Mouse (Mus musculus) gastrocnemius, postnatal 36 days (tissue): ENCODE measurements around the gene Daw1. TPM values are rescaled to one million over a fixed set of nuclear protein-coding genes. Genes with fewer than 3 reads are reported as not detected.

Experiments
- DNase-seq, 2 experiments: peaks; one replicate each; pipeline ENCODE4 v3.0.0; 2022
- intact Hi-C: fragments of 180-260 bp; cut with DNase I; formaldehyde crosslinking; loops from one replicate; pipeline ENCODE4 v1.15.1; 2025
- long read RNA-seq, 2 experiments: library from polyadenylated mRNA; stranded (forward); transcript quantifications; one replicate each; pipeline ENCODE4 v2.0.0; 2021
- total RNA-seq, 2 experiments: library from RNA; stranded (reverse); gene quantifications; 2 replicates each; pipeline ENCODE4 v1.2.3; 2021

The Daw1 gene
- not detected for total RNA-seq
- long read RNA-seq, experiment 1, result 0 reads
- long read RNA-seq, experiment 2, result 0 reads

DNA sequence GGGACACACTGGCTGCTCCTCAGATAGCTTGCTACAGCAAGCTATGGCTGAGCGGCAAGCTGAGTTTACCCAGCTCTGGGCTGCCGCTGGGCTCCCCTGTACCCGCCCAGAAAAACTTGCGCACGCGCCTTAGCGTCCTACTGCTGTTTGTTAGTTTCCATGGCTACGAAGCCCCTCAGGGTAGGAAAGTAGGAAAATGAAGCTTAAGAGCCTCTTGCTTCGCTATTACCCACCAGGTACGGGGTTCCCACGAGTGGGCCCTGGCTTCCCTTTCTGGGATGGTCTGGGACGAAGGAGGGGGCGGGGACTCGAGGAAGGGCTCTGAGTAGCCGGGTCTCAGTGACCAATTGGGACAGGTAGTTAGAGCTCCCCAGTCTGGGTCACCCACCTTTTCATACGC lies at the start of gene Daw1:
Gene Daw1, plus strand, starts transcription at position 150 of the 400 bp plus-strand sequence.
- intact Hi-C loops, result no loop called here
- DNase-seq, result peak; percentile 8 to 23

DNA sequence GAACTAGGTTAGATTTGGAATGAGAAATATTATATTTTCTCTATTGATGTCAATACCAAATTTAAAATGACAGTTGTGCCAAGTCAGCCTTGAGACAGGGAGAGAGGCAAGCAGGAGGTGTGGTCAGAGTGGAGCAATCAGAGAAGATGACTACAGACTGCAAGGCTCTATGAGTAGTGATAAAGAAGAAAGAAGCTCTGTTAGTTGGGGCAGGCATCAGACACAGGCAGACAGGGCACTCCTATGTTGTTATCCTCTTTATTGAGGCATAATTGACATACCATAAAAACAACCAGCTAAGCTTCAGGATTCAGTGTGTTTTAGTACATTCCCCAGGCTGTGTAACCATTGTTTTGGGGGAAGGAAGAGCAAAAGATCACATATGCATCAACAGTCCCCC lies 48.6 kb upstream of the Daw1 start:
- no peak for DNase-seq
- intact Hi-C loops, result no loop called here

DNA sequence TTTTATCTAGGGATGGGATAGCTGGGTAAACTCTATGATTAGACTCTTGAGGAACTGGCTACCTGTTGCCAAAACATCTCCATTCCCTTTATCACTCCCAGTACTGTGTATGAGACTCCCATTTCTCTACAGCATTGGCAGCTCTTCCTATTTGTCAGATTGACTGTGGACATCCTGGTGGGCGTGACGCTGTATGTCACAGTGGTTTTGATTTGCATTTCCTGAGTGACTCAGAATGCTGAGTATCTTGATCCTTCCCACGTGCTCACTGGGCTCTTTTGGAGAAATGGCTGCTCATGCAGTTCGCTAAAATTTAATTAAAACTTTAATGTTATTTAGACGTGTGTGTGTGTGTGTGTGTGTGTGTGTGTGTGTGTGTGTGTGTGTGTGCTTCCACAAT lies 47.8 kb upstream of the Daw1 start:
- no peak for DNase-seq
- intact Hi-C loops, result no loop called here

DNA sequence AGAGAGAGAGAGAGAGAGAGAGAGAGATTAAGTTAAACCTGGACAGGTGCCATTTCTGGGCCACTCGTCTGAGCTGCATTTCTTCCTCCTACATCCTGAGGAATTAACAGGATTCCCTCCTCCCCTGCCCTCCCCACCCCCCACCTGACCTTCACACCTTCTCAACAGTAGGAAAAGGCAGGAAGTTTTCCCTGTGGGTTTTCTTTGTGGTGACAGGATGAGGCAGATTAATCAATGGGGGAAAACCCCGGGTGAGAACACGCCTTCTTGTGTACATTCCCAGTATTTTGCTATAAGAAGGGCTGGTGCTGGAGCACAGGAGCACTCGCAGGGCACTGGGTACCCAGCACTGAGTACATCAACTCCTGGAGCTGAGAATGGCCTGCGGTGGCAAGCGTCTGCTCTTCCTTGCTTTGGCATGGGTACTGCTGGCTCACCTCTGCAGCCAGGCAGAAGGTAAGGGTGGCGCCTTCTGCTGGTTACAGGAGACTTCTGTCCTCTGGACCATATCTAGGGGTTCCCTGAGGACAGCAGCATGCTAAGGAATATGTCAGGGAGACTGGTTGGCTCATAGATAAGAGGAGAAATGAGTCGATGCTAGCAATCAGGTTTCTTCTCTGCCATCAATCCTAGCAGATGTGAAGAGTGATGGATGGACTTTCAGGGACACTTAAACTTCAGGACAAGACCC lies 43.0 kb upstream of the Daw1 start, which contains the start of gene Ccl20:
Gene Ccl20, plus strand, starts transcription at position 320 of the 691 bp plus-strand sequence.
- intact Hi-C loops, result no loop called here
- no peak for DNase-seq

DNA sequence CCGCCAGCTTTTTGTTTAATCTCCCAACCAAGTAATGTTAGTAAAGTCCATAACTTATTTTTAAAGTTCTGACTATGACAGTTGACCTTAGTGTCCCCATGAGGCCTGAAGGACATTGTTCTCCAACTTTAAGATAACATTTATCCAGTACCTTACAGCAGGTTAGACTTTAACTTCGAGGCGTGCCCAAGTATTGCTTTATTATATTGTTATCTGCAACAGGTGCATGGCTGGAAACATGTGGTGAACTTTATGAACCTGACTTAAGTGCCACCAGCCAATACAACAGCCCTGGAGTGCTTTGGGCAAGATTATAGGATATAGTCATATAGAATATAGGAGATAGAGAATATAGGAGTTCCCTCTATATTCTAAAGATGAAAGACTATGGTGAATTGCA lies 42.3 kb upstream of the Daw1 start:
- intact Hi-C loops, result no loop called here
- DNase-seq, result no peak

DNA sequence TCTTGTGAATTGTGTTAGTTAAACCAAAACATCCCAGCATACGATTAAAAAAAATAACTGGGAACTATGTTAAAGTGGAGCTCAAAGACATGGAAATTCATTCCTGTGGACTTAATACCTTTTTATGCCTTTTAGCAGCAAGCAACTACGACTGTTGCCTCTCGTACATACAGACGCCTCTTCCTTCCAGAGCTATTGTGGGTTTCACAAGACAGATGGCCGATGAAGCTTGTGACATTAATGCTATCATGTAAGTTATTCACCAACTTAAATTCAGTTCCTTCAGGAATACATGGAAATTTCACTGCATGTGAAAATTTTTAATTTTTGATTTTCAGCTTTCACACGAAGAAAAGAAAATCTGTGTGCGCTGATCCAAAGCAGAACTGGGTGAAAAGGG lies 41.9 kb upstream of the Daw1 start:
- no peak for DNase-seq
- intact Hi-C loops, result no loop called here

DNA sequence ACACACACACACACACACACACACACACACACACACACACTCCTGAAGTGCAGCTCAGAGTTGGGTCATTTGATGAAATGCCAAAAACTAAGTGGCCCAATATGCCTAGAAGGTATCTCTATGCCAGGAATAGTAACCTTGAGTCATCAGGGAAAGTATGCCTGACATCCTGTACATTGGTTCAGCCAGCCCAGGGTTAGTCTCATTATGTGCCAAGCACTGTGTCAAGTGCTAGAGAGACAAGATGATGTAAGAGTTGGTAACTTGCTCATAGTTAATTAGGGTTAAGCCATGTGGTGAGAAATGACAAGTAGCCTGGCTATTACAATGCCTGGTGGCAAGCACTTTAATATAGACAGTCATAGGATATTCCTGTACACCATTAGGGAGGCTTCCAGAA lies 39.6 kb upstream of the Daw1 start:
- no peak for DNase-seq
- intact Hi-C loops, result no loop called here

DNA sequence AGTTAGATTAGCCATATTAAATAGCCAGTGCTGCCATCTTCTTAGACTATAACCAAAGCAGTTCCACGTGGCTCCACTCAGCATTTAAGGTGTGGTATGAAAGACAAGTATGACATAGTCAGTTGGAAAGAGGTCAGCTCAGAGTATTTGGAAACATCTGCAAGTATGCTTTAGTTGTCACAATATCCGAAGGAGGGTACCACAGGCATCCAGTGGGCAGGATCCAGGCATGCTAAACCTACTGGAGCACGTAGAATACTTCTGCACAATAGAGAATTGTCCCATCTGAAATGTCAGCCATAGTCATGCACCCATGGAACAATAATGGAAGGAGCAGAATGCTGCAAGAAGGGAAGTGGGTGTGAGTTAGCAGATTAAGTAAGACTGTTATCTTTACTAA lies 39.2 kb upstream of the Daw1 start:
- intact Hi-C loops, result no loop called here
- no peak for DNase-seq

DNA sequence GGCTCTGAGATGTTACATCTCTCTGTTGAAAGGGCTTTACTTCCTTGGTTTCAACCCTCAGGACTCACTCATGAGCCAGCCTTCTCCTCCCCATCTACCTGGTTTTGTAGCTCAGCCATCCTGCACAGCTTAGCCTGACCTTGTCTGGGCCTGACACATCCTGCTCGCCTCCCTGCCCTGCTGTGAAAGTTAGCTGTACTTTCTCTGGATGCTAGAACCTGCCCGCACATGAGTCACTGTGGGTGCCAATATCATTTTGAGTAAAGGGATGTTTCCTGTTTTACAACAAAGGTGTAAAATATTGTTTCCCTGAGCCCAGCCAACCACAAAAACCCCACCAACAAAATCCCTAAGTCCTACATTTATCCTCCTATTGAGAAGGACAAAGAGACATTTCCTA lies 36.4 kb upstream of the Daw1 start:
- intact Hi-C loops, result no loop called here
- no peak for DNase-seq

DNA sequence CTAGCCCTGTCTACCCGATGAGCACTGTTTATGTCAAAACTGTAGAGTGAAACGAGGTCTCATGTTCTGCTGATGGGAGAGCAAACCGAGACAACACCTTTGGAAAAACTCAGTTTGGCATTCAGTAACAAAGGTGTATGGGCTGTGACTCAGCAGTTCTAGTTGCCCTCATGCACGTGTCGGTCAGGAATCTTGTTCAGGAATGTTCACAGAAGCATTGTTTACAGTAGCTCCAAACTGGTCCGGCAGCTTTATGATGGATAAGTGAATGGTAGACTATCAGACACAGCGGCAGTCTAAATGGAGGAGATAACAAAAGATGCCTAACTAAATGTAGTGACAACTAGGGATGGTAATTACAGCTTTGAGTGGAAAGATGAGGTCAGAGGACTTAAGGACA lies 23.7 kb upstream of the Daw1 start:
- intact Hi-C loops, result no loop called here
- DNase-seq, result no peak

DNA sequence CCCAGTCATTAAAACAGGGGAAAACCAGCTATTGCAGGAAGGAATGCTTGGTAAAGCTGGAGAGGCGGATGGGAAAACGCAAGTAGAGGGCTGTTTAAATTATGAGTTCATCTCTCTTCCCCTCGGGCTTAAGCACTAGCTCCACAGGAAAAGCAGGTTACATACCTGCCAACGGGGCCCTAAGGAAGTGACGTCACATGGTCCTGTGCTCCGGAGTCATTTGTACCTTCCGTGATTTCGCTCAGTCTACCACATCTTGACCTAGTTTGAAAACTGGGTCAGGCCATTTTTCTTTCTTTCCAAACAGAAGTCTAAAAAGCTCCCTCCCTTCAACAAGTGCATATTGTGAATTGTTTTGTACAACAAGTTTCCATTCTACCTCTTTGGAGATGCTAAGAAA lies 21.7 kb upstream of the Daw1 start:
- DNase-seq, result no peak
- intact Hi-C loops, result no loop called here

DNA sequence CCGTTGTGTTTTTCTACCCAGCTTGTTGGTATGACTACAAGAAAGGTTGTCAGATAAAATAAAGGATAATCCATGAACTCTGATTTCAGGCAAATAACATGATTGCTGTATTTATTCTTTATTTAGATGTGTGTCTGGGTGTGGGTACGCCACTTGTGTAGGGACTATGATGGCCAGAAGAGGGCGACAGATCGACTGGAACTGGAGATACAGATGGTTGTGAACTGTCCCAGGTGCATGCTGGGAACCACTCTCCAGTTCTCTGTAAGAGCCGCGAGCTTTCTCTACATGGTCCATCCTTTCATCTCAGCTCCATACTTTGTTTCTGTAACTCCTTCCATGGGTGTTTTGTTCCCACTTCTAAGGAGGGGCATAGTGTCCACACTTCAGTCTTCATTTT lies 20.8 kb upstream of the Daw1 start:
- intact Hi-C loops, result no loop called here
- no peak for DNase-seq

DNA sequence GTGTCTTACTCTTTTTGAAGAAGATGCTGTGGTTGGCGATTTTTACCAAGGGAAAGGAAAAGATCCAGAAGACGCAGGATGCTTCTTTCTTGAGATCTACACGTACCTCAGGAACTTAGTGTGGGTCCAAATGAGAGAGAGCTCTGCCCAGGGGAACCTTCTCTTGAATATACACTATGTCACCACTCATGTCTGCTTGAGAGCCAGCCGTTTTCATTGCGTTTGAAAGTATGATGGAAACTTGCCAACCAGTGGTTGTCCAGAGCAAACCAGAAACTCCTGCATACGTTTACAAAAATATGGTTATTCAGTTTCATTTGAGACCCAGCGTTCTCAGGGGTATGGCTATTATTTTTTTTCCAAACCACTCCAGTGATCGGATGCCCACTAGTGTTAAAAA lies 18.0 kb upstream of the Daw1 start:
- DNase-seq, result no peak
- intact Hi-C loops, result no loop called here

DNA sequence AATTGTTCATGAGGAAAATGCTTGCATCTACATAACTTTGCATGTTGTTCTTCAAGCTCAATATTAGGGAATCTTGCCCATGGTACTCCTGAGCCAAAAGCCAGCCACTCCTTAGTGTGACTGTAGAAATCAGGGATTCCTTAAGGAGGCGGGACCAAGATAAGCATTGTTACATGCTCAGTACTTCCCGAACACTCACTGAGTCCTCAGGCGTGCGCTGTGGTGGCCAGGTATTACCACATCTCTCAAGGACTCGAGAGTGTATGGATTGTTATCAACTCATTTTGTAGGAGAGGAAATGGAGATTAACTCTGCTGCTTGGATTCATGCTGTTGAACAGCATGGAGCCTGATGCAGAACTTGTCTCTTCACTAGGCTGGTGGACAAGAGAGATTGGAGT lies 17.5 kb upstream of the Daw1 start:
- intact Hi-C loops, result no loop called here
- DNase-seq, result no peak

DNA sequence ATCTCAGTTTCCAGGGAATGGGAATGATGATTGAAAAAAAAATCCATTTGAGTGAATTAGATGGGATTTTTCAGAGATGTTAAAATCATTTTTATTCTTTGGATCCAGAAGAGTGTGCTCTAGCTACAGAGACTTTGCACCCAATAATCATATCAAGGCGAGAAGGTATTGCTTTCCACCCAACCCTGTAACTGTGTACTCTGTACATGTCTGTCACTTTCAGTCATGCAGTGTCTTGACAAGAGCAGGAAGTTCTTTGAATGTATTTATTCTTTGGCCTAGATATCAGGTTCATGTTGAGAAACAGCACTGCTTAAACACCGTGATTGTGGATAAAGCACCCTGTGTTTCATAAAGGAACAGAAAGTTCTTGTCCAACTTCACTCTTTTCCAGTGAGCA lies 13.0 kb upstream of the Daw1 start:
- DNase-seq, result no peak
- intact Hi-C loops, result no loop called here

DNA sequence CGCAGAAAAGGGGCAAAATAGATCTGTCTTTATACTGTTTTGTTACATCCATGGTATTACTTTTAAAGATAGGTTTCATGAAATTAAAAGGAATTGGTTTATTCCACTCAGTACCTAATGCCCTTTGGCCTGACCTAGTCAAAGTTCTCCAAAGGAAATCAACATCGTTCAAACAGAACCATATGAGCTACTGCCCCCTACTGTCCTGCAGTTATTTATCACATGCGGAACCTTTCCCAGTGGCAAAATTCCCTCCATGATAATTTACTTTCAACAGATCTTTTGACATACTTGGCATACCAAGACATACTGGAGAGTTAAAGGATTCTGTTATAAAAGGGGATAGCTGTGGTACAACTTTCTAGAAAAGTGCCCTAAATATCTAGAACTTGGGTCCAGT lies 9.3 kb upstream of the Daw1 start:
- intact Hi-C loops, result no loop called here
- DNase-seq, result no peak

DNA sequence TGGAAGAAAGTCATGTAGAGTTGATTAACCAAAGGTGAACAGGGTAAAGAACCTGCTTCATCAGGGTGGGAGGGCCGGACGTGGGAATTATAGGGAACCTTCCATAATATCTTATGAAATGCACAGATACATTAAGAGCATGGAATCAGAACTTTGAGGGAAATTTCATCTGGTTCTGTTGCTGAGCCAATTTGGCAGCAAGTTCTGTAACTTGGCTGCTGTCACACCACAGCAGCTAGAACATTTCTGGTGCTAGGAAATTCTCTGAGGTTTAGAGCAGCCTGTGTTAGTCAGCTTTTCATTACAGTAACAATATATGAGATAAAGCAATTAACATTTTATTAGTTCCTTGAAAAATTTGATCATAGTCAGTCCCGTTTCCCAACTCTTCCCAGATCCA lies 6.6 kb upstream of the Daw1 start:
- no peak for DNase-seq
- intact Hi-C loops, result no loop called here

DNA sequence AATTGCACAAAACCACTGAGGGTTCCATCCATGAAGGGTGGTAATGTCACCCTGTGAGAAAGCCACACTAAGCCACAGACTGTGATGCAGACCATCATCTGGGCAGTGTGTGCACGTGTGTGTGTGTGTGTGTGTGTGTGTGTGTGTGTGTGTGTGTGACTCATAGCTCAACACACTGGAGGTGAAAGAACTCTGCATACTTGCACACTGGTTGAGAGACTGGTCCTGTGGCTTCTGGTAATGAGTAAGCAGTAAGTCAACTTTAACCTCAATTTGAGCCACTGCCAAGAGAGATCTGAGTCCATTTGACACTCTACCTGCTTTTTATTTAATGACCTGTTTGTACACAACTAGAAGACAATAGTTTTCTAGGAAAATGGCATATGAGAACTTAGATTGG lies 2.7 kb upstream of the Daw1 start:
- DNase-seq, result no peak
- intact Hi-C loops, result no loop called here

DNA sequence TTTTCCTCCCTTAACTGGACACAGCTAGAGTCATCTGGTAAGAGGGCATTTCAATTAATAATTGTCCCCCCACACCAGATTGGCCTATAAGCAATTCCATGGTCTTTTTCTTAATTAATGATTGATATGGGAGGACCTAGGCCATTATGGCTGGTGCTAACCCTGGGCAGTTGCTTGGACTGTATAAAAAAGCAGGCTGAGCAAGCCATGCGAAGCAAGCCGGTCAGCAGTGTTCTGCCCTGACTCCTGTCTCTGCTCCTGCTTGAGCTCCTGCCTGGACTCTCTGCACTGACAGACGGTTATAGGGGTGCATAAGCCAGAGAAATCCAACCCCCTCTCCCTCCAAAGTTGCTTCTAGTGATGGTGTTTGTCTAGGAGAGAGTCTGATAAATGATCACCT lies 2.1 kb downstream of the Daw1 start:
- intact Hi-C loops, result no loop called here
- DNase-seq, result no peak

DNA sequence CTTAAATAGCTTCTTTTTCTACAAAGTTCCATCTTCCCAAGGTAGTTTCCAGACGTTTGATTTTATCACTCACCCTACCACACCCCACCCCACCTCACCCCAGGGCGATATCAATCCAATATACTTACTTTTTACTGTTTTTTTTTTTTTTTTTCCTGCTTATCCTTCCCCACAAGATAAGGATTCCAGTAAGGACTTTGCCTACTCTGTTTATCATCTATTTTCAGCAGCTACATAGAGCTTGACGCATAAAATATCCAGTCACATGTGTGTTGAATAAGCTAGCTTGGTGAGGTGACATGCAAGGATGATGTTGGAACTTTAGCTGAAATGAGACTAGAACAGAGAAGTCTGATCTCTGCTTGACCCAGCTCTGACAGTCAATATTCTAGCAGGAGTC lies 4.5 kb downstream of the Daw1 start:
- no peak for DNase-seq
- intact Hi-C loops, result no loop called here

DNA sequence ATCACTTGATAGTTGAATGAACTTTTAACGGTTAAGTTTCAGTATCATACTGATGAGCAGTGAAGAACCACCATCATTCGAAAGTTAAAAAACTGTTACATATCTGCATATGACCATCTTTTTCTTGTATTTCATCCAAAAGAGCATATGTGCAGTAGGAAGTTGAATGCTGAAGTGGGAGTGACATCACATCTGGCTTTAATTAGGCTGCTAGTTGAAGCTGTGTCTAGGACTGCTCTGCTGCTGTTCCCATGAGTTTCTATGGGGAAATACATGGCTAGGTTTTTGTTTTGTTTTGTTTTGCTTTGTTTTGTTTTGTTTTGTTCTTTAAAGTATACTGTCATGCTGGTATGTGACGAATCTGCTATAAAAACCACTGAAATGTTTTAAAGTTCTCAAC lies 9.6 kb downstream of the Daw1 start:
- no peak for DNase-seq

DNA sequence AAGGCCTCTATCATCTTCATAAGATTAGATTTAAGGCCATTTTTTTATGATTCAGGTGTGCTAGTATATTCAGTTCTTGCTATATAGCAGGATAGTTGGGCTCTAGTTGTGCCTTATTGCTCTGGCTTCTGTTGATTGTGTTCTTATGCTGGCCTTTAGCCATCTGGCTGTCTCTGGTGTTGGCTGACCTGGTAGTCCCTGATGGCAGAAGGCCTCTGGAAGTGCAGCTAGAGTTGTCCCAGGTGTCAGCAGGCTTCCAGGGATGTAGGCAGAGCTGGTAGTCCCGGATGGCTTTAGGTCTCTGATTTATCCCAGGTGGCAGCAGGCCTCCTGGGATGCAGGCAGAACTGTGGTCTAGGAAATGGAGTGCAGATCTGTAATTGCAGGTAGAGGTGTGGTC lies 16.4 kb downstream of the Daw1 start:
- intact Hi-C loops, result no loop called here
- DNase-seq, result no peak

More for the DNA sequence above, 9.6 kb downstream of the Daw1 start:
- intact Hi-C loops, result no loop called here

DNA sequence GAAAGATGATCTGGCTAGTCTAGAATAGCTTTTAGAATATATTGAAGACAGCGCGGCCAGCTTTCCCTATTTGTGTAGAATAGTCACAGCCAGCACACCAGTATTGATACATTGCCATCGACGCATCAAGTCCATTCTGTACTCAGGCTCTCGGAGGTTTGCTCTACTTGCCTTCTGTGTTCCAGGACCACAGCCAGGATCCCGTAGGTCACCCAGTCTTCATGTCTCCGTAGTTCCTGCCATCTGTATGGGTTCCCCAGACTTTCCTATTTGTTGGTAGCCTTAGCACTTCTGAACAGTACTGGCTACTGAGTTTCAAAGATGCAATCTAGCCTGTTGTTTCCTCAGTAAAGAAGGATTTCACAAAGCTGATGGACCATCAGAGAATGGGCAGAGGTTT lies 20.0 kb downstream of the Daw1 start:
- intact Hi-C loops, result no loop called here
- no peak for DNase-seq
